Mouse (Mus musculus) midbrain, embryonic 10.5 days (tissue): ENCODE measurements around the gene Wdr83. TPM values are rescaled to one million over a fixed set of nuclear protein-coding genes. Genes with fewer than 3 reads are reported as not detected.
A peak's percentile ranks its signal among the peaks of the same experiment; 100 is the strongest.
"Not testable (repeated sequence)": the region's sequence is repeated elsewhere in the genome, so short reads cannot be mapped to it uniquely, and the experiment has no call there.

ENCODE experiments used
- DNase-seq: peaks from one replicate; pipeline ENCODE4 v3.0.0-alpha.2; 2017; ENCODE audit warnings: low spot score
- H3K27ac ChIP-seq: fragments of 300-500 bp; sonication (generic); replicated peaks from 2 replicates; pipeline ENCODE4 v1.5.1; 2016; ENCODE audit warnings: mild to moderate bottlenecking
- H3K27me3 ChIP-seq: fragments of 300-500 bp; sonication (generic); 2 replicates; pipeline ENCODE4 v1.6.1; 2016; ENCODE audit warnings: low read depth, mild to moderate bottlenecking; ENCODE audit not compliant: poor library complexity, severe bottlenecking
- H3K36me3 ChIP-seq: fragments of 300-500 bp; sonication (generic); 2 replicates; pipeline ENCODE4 v1.6.1; 2016; ENCODE audit warnings: mild to moderate bottlenecking, moderate library complexity
- H3K4me1 ChIP-seq: fragments of 300-500 bp; sonication (generic); 2 replicates; pipeline ENCODE4 v1.6.1; 2016
- H3K4me3 ChIP-seq: fragments of 300-500 bp; sonication (generic); 2 replicates; pipeline ENCODE4 v1.5.1; 2016; ENCODE audit warnings: mild to moderate bottlenecking, moderate library complexity
- H3K9me3 ChIP-seq: fragments of 300-500 bp; sonication (generic); replicated peaks from 2 replicates; pipeline ENCODE4 v1.6.1; 2016; ENCODE audit warnings: mild to moderate bottlenecking
- WGBS: fragments of 180-500 bp; shearing (Covaris S2); methylation state at CpG from one replicate; pipeline ENCODE4 v1.1.7; 2016; 5-methylcytosine and 5-hydroxymethylcytosine counted together
- polyA plus RNA-seq: library from polyadenylated mRNA; unstranded; fragments of >200 nt; fragmentation: Nextera tagmentation; extraction: Ambion mirVana; gene quantifications from 2 replicates; pipeline ENCODE4 v1.2.1, GENCODE M21; 2016

Gene Wdr83
- 61.2 and 70.6 TPM in 2 replicates for polyA plus RNA-seq

- WGBS: 4% methylated on average over 9 of the region's 9 CpGs
- H3K4me1 ChIP-seq: peaks cover 44% of the 10 kb centered on the region
- peak; percentile 51 for DNase-seq
- peak within 1 kb of the TSS; percentile 76 for H3K4me3 ChIP-seq
- no peaks in the 10 kb centered on the region for H3K9me3 ChIP-seq
- peaks cover 41% of the 10 kb centered on the region for H3K36me3 ChIP-seq
- H3K27me3 ChIP-seq: no peaks in the 10 kb centered on the region
- H3K27ac ChIP-seq: peak within 1 kb of the TSS; percentile 88
These were observed at the start of gene Wdr83 for GRCm38 (mm10) chr8:85081216-85081555. Gene Wdr83 (minus strand): TSS chr8:85081306.

- no peak overlapping the region for H3K4me3 ChIP-seq
- WGBS: 92% methylated on average over 8 of the region's 8 CpGs
- no peak for DNase-seq
- peaks cover 3% of the 10 kb centered on the region for H3K27me3 ChIP-seq
- no peaks in the 10 kb centered on the region for H3K9me3 ChIP-seq
- no peak overlapping the region for H3K27ac ChIP-seq
- H3K4me1 ChIP-seq: peaks cover 9% of the 10 kb centered on the region
- no peaks in the 10 kb centered on the region for H3K36me3 ChIP-seq
These were observed 42.6 kb upstream of the Wdr83 start for GRCm38 (mm10) chr8:85123691-85124090.

GRCm38 (mm10) chr8:85122995-85123394 is 41.9 kb upstream of the Wdr83 start, which contains the start of gene Zfp791:
Gene Zfp791 (minus strand): TSS chr8:85123095.
- 82% methylated on average over 3 of the region's 3 CpGs for WGBS
- no peaks in the 10 kb centered on the region for H3K9me3 ChIP-seq

GRCm38 (mm10) chr8:85120251-85120650 is 39.1 kb upstream of the Wdr83 start:
- not testable (repeated sequence) for H3K9me3 ChIP-seq, H3K27ac ChIP-seq, DNase-seq, H3K4me3 ChIP-seq, H3K36me3 ChIP-seq, H3K27me3 ChIP-seq
- 72% methylated on average over 5 of the region's 5 CpGs for WGBS
- peaks cover 10% of the 10 kb centered on the region for H3K4me1 ChIP-seq

More at GRCm38 (mm10) chr8:85122995-85123394, 41.9 kb upstream of the Wdr83 start, which contains the start of gene Zfp791:
- Histone ChIP-seq H3K27me3 (peaks cover 9% of the 10 kb centered on the region), H3K4me3 (no peak within 1 kb of the TSS), H3K4me1 (peaks cover 10% of the 10 kb centered on the region), H3K36me3 (no peaks in the 10 kb centered on the region), H3K27ac (no peak within 1 kb of the TSS)
- DNase-seq: no peak

GRCm38 (mm10) chr8:85119052-85119981 is 38.2 kb upstream of the Wdr83 start:
- peak; percentile 74 for DNase-seq
- Histone ChIP-seq H3K4me1 (peaks cover 10% of the 10 kb centered on the region), H3K4me3 (peak overlapping the region; percentile 70), H3K36me3 (no peaks in the 10 kb centered on the region), H3K27ac (peak overlapping the region; percentile 78), H3K27me3 (peaks cover 9% of the 10 kb centered on the region), H3K9me3 (0 out of 2 replicates have a peak, but pooled peaks cover 4% of the 10 kb centered on the region)
- 8% methylated on average over 37 of the region's 37 CpGs for WGBS

- H3K4me3 ChIP-seq: no peak overlapping the region
- peaks cover 9% of the 10 kb centered on the region for H3K27me3 ChIP-seq
- peaks cover 10% of the 10 kb centered on the region for H3K4me1 ChIP-seq
- H3K9me3 ChIP-seq: 0 out of 2 replicates have a peak, but pooled peaks cover 4% of the 10 kb centered on the region
- no peak overlapping the region for H3K27ac ChIP-seq
- DNase-seq: no peak
- no peaks in the 10 kb centered on the region for H3K36me3 ChIP-seq
- 92% methylated on average over 7 of the region's 7 CpGs for WGBS
These were observed 35.9 kb upstream of the Wdr83 start for GRCm38 (mm10) chr8:85116984-85117383.

- Histone ChIP-seq H3K27me3 (peaks cover 9% of the 10 kb centered on the region), H3K27ac (no peak overlapping the region), H3K36me3 (peaks cover 13% of the 10 kb centered on the region), H3K4me3 (no peak overlapping the region), H3K9me3 (peaks cover 6% of the 10 kb centered on the region; the same call in 1 of the 2 replicates), H3K4me1 (peaks cover 10% of the 10 kb centered on the region)
- 80% methylated on average over 4 of the region's 4 CpGs for WGBS
- no peak for DNase-seq
These were observed 34.4 kb upstream of the Wdr83 start for GRCm38 (mm10) chr8:85115501-85115900.

GRCm38 (mm10) chr8:85113241-85113640 is 32.1 kb upstream of the Wdr83 start:
- Histone ChIP-seq H3K4me3 (no peak overlapping the region), H3K27me3 (peaks cover 2% of the 10 kb centered on the region; the same call in 1 of the 2 replicates), H3K4me1 (no peaks in the 10 kb centered on the region), H3K9me3 (peaks cover 11% of the 10 kb centered on the region; the same call in 1 of the 2 replicates), H3K27ac (no peak overlapping the region), H3K36me3 (peaks cover 25% of the 10 kb centered on the region)
- no peak for DNase-seq
- WGBS: 95% methylated on average over 10 of the region's 10 CpGs

- Histone ChIP-seq H3K4me1 (no peaks in the 10 kb centered on the region), H3K27ac (no peak overlapping the region), H3K27me3 (no peaks in the 10 kb centered on the region), H3K4me3 (no peak overlapping the region), H3K9me3 (peaks cover 3% of the 10 kb centered on the region; the same call in 1 of the 2 replicates), H3K36me3 (peaks cover 36% of the 10 kb centered on the region)
- 87% methylated on average over 4 of the region's 4 CpGs for WGBS
- no peak for DNase-seq
These were observed 19.1 kb upstream of the Wdr83 start for GRCm38 (mm10) chr8:85100076-85100665.

GRCm38 (mm10) chr8:85096850-85097249 is 15.7 kb upstream of the Wdr83 start:
- no peak overlapping the region for H3K4me3 ChIP-seq
- H3K9me3 ChIP-seq: 0 out of 2 replicates have a peak, but pooled peaks cover 3% of the 10 kb centered on the region
- 92% methylated on average over 4 of the region's 4 CpGs for WGBS
- no peaks in the 10 kb centered on the region for H3K27me3 ChIP-seq
- H3K36me3 ChIP-seq: peaks cover 60% of the 10 kb centered on the region
- no peak for DNase-seq
- H3K4me1 ChIP-seq: no peaks in the 10 kb centered on the region
- H3K27ac ChIP-seq: no peak overlapping the region

DNA sequence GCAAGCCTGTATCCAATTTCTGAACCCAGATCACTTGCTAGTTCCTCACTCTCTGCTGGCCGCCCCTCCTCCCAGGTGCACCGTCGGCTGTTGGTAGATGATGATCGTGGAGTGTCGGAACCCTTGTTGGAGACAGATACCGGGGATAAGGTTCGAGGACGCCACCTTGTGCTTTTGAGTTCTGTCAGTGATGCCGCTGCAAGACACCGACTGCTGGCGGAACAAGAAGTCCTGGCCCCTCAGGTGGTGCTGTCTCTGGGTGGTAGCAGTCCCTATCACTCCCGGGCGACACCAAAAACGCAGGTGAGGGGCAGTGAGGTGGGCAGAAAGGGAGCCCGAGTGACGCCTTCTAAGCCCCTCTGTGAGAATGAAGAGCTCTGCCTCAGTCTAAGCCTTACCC is 15.1 kb upstream of the Wdr83 start:
- no peaks in the 10 kb centered on the region for H3K27me3 ChIP-seq
- H3K9me3 ChIP-seq: no peaks in the 10 kb centered on the region
- no peak for DNase-seq
- H3K27ac ChIP-seq: no peak overlapping the region
- WGBS: 93% methylated on average over 16 of the region's 16 CpGs
- no peak overlapping the region for H3K4me3 ChIP-seq
- H3K4me1 ChIP-seq: no peaks in the 10 kb centered on the region
- H3K36me3 ChIP-seq: peaks cover 67% of the 10 kb centered on the region

DNA sequence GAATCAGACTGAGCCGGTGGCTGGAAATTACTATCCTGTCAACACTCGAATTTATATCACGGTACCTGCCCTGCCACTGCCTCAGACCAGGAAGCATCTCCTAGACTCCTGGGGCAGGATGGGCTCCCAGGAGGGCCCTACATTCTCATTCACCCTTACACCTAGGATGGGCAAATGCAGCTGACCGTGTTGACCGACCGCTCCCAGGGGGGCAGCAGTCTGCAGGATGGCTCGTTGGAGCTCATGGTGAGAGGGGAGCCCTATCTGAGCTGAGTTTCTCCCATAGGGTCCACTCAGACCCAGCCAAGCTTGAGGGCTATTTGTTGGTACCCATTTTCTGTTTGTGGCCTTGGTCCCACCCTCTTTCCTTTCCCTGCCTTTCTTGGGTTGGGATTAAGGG is 14.5 kb upstream of the Wdr83 start:
- H3K9me3 ChIP-seq: no peaks in the 10 kb centered on the region
- DNase-seq: no peak
- H3K36me3 ChIP-seq: peaks cover 72% of the 10 kb centered on the region
- 94% methylated on average over 7 of the region's 7 CpGs for WGBS
- no peaks in the 10 kb centered on the region for H3K4me1 ChIP-seq
- no peak overlapping the region for H3K27ac ChIP-seq
- H3K27me3 ChIP-seq: no peaks in the 10 kb centered on the region
- no peak overlapping the region for H3K4me3 ChIP-seq

- no peaks in the 10 kb centered on the region for H3K27me3 ChIP-seq
- H3K9me3 ChIP-seq: no peaks in the 10 kb centered on the region
- no peak overlapping the region for H3K4me3 ChIP-seq
- peaks cover 72% of the 10 kb centered on the region for H3K36me3 ChIP-seq
- no peaks in the 10 kb centered on the region for H3K4me1 ChIP-seq
- 94% methylated on average over 13 of the region's 13 CpGs for WGBS
- no peak overlapping the region for H3K27ac ChIP-seq
- no peak for DNase-seq
These were observed 13.9 kb upstream of the Wdr83 start for GRCm38 (mm10) chr8:85095051-85095450.
